Mouse (Mus musculus) embryonic fibroblast, embryonic 13.5 days (primary cell): ENCODE measurements around the gene Atp2a3.

Experiments
- CTCF ChIP-seq: IDR thresholded peaks from 2 replicates; pipeline ENCODE4 v1.5.1; 2011; ENCODE audit warnings: mild to moderate bottlenecking, control low read depth, low read length, moderate library complexity, borderline replicate concordance; ENCODE audit not compliant: insufficient read depth
- POLR2A ChIP-seq: IDR thresholded peaks from 2 replicates; pipeline ENCODE4 v1.6.1; 2011; ENCODE audit warnings: low read depth, mild to moderate bottlenecking, control low read depth, low read length, moderate library complexity

GRCm38 (mm10) chr11:72923116-72923515 is 37.9 kb upstream of the Atp2a3 start:
- TF ChIP-seq CTCF (no peak), POLR2A (no peak)
